Mouse (Mus musculus) stomach, embryonic 15.5 days (tissue): ENCODE data around the gene Umod. TPM values are rescaled to one million over a fixed set of nuclear protein-coding genes. Genes with fewer than 3 reads are reported as not detected.

Experiments used
- ATAC-seq: fragments of 200-750 bp; cut with Nextera tagmentation; 2 replicates; pipeline ENCODE4 v1.8.0; 2017; ENCODE audit warnings: low read depth, moderate number of reproducible peaks, moderate TSS enrichment; ENCODE audit not compliant: insufficient read depth, low FRiP score
- H3K27ac ChIP-seq: fragments of 300-500 bp; sonication (generic); 2 replicates; pipeline ENCODE4 v1.5.1; 2015; ENCODE audit warnings: mild to moderate bottlenecking, inconsistent platforms
- H3K27me3 ChIP-seq: fragments of 300-500 bp; sonication (generic); replicated peaks from 2 replicates; pipeline ENCODE4 v1.6.1; 2015; ENCODE audit warnings: inconsistent platforms
- H3K36me3 ChIP-seq: fragments of 300-500 bp; sonication (generic); 2 replicates; pipeline ENCODE4 v1.6.1; 2015; ENCODE audit warnings: inconsistent platforms
- H3K4me1 ChIP-seq: fragments of 300-500 bp; sonication (generic); 2 replicates; pipeline ENCODE4 v1.6.1; 2015; ENCODE audit warnings: inconsistent platforms
- H3K4me2 ChIP-seq: fragments of 300-500 bp; sonication (generic); 2 replicates; pipeline ENCODE4 v1.6.1; 2015; ENCODE audit warnings: mild to moderate bottlenecking, inconsistent platforms
- H3K4me3 ChIP-seq: fragments of 300-500 bp; sonication (generic); replicated peaks from 2 replicates; pipeline ENCODE4 v1.5.1; 2015; ENCODE audit warnings: inconsistent platforms
- H3K9ac ChIP-seq: fragments of 300-500 bp; sonication (generic); 2 replicates; pipeline ENCODE4 v1.6.1; 2015; ENCODE audit warnings: inconsistent platforms
- H3K9me3 ChIP-seq: fragments of 300-500 bp; sonication (generic); 2 replicates; pipeline ENCODE4 v1.6.1; 2016; ENCODE audit warnings: inconsistent platforms
- WGBS: fragments of 180-500 bp; shearing (Covaris S2); methylation state at CpG from one replicate; pipeline ENCODE4 v1.1.7; 2015; 5-methylcytosine and 5-hydroxymethylcytosine counted together
- polyA plus RNA-seq: library from polyadenylated mRNA; unstranded; fragments of >200 nt; fragmentation: Nextera tagmentation; extraction: Ambion mirVana; gene quantifications from 2 replicates; pipeline ENCODE4 v1.2.1, GENCODE M21; 2015

The Umod gene
- polyA plus RNA-seq, 1 experiment from 2014 or later, result not detected

- no peak overlapping the region for H3K9ac ChIP-seq
- no peaks in the 10 kb centered on the region for H3K4me1 ChIP-seq
- H3K36me3 ChIP-seq, result no peaks in the 10 kb centered on the region
- no peak overlapping the region for H3K27ac ChIP-seq
- WGBS, result 70% methylated on average over 1 of the region's 1 CpGs
- no peak overlapping the region for H3K4me3 ChIP-seq
- no peaks in the 10 kb centered on the region for H3K27me3 ChIP-seq
- H3K9me3 ChIP-seq, result no peaks in the 10 kb centered on the region
- no peak for ATAC-seq
- no peak overlapping the region for H3K4me2 ChIP-seq
Measured at GRCm38 (mm10) chr7:119418523-119418922, 60.6 kb downstream of the Umod start.

Other genes starting within 250 kb of the Umod start
- gene Gp2, start 20.0 kb downstream of the Umod start, polyA plus RNA-seq, result 0.74 and 0.97 TPM in 2 replicates
- 0.15 TPM in 1 of 2 replicates, not detected in the other for gene Acsm5, start 40.2 kb upstream of the Umod start, polyA plus RNA-seq
- not detected in 2 replicates for gene Pdilt, start 44.2 kb upstream of the Umod start, polyA plus RNA-seq
- gene Acsm2, start 75.1 kb upstream of the Umod start, polyA plus RNA-seq, result not detected in 2 replicates
- gene Acsm1, start 127.7 kb upstream of the Umod start, polyA plus RNA-seq, result 0.42 TPM in 1 of 2 replicates, not detected in the other
- gene Acsm4, start 210.7 kb upstream of the Umod start, polyA plus RNA-seq, result not detected in 2 replicates
- 64.4 and 65.8 TPM in 2 replicates for gene Thumpd1, start 241.5 kb upstream of the Umod start, polyA plus RNA-seq